Mouse (Mus musculus) erythroblast, embryonic 14.5 days (primary cell): Measurements from ENCODE around the gene Dhx58.

ENCODE experiments used
- GATA1 ChIP-seq: IDR thresholded peaks from 2 replicates; pipeline ENCODE4 v1.6.1; 2012; ENCODE audit warnings: low read length, inconsistent platforms, mixed read lengths
- TAL1 ChIP-seq: IDR thresholded peaks from 3 replicates; pipeline ENCODE4 v1.6.1; 2012; ENCODE audit warnings: low read length, inconsistent platforms, mixed read lengths

DNA sequence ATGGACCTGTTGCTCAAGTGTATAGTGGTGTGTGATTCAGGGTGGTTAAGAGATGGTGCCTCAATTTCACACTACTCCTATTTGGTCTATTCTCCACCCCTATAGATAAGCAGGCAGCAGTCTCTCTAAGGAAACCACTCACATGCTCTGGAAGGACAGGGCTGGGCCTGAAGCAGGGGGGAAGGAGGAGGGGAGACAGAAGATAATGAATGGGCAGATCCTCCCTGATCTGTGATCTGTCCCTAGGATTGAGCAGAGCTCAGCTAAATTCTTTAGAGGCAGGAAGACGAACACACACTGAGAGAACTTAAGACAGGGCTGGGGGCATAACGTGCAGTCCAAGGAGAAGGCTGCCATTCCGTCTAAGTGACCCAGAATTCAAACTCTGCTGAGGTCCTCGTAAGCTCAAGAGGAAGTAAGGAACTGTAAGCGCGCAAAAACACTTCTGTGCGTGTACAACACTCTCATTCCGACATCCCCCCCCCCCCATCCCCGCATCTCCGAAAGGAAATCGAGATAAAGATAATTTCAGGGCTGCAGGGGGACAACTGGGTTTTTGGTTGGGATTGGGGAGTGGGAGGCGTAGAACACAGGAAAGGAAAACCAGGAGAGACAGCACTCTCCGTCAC lies 33.1 kb upstream of the Dhx58 start:
- TF ChIP-seq TAL1 (no peak), GATA1 (peak; percentile 80)
